Mouse (Mus musculus) natural killer cell, adult 2 months (primary cell): Measurements from ENCODE around the gene Trim71.

Source experiments
- DNase-seq, 2 experiments: peaks; one replicate each; pipeline ENCODE4 v3.0.0; 2022; ENCODE audit warnings: low spot score in 2 of 2

Trim71 gene

DNA sequence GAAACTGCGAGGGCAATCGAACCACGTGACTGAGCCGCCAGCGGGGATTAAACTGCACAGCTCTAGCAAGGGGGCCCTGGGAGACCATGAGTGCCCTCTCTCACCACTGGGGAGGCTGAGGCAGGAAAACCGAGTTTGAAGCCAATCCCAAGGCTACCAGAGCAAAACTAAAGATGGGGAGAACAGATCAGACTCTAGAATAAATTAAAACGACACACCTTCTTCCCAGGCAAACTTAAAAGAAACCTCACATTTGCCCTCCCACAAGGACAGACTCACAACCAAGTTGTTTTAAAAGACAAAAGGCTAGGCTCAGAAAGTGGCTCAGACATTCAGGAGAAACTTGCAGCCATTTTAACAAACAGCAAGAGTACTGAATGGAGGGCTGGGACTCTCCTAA lies 7.1 kb downstream of the Trim71 start:
- no peak for DNase-seq

DNA sequence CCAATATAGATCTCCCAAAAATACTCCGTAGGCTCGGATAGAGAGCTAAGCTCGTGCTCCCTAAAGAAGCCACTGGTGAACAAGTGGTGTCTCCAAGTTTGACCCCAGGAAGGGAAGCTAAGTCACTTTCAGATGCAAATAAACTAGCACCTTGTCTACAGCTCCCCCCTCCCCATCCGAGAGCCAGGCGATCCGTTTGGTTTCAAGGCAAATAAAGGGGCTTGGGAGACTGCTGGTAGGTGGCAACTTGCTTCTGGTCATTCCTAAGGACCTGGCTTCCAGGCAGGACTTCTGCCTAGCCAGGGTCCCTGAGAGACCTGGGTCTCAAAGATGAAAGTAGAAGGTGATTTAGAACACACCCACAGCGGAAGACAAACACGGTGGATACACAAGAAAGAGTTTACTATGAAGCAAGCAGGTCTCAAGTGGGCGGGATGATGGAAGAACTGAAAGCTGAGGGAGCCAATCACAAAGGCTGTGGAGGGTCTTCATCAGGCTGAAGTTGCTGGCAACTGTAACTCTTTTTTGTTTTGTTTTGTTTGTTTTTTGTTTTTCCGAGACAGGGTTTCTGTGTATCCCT lies 7.8 kb downstream of the Trim71 start:
- DNase-seq, result no peak

DNA sequence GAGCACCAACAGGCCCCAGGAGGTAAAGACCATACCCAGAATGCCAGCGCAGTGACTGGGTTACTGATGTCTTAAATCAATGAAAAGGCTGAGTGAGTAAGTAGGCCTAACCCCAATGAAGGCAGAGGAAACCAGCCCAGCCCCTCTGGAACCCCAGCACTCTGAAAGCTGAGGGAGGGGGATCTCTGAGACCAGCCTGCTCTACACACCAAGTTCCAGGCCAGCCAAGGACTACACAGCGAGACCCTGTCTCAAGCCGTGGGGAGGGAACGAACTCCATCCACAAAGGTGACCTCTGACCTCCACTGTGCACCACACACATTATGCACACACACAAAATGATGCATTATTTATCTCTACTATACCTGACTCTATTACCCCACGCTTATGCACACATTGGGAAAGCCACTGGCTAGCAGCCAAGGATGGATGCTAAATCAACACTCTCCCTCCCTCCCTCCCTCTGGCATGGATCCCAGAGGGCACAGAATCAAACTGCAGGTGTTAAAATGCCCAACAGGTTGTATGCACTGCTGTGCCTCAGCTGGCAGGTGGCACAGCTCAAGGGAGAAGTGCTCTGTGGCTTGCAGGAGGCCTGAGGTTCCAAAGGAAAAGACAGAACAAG lies 9.7 kb downstream of the Trim71 start:
- no peak for DNase-seq

DNA sequence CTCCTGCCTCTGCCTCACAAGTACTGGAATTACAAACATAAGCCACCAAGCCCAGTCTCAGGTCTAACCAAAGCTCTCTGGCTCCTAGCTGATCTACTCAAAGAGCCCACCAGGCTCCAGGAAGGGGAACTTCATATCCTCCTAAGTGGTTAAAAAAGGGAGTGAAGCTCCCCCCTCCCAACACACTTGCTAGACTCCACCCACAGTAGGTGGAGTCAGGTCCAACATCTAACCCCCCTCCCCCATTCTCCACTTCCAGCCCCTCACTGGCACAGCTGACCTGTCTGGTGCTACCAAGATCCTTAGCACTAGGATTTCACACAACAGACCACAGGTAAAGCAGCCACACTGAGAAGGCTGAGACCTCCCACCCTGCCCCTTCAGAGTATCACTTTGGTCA lies 10.3 kb downstream of the Trim71 start:
- no peak for DNase-seq

DNA sequence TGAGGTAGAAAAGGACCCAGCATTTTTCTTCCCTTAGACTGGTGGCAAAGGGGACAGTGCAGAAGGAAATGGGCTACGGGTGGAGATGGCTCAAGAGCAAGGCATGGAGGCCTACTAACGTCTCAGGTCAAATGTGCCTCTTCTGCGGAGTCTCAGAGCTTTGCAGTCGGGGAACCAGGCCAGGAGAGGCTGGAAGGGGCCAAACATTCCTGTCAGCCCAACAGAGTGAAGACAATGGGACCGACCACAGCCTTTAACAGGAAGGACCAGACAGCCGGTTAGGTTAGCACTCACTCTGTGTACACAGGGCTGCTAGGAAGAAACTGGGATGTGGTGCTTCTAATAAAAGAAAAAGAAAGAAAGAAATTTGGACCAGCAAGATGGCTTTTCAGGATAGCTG lies 14.1 kb downstream of the Trim71 start:
- DNase-seq, result no peak

DNA sequence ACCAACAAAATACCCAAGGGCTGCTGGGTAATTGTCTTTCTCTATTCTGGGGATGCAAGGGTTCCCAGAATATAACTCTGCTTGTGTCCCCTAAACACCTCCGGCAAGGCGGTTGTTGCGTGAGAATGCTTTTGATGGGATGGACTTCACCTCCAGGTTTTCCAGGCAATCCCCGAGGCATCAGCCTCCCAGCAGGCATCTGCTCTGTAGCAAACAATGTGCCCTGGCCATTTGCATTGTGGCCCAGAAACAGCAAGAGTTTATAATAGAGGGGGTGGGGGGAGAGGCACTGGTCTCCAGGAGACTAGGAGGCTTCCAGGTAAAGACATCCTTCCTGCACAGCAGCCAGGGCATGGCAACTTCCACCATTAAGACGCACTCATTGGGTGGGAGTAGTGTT lies 15.1 kb downstream of the Trim71 start:
- DNase-seq, result no peak

DNA sequence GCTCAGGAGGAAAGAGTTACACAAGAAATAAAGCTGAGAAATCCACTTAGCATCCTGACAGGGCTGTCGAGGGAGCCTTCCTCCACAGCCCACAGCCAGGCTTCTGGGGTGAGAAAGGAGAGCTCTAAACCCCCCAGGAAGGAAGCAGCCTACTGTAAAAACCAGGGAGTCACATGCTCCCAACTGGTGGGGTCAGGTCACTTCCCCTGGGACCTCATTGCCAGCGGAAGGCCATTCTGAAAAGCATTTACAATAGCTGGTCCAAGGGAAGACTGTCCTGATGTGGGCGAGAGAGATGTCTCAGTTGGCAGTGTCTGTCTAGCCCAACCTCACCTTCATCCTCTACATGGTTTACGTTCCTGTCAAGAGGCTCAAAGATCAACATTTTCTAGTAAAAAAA lies 15.7 kb downstream of the Trim71 start:
- DNase-seq, result no peak

DNA sequence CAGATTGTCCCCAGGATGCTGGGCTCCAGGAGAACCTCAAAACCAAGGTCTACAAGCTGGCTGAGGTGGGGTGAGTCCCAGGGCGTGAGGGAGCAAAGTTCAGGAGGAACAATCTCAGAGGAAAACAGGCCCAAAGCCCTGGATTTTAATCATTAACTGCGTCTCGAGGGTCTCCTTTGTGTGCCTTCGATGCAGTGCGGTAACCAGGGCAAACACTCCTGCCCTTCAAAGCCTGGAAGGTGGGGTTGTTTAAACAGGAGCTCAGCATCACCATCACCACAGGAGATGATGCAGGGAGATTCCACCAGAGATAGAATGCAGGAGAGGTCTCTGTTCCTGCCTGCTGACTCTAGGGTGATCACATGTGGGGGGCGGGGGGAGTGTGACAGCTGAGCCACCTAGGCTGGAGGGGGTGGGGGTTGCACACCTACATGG lies 16.5 kb downstream of the Trim71 start:
- no peak for DNase-seq

DNA sequence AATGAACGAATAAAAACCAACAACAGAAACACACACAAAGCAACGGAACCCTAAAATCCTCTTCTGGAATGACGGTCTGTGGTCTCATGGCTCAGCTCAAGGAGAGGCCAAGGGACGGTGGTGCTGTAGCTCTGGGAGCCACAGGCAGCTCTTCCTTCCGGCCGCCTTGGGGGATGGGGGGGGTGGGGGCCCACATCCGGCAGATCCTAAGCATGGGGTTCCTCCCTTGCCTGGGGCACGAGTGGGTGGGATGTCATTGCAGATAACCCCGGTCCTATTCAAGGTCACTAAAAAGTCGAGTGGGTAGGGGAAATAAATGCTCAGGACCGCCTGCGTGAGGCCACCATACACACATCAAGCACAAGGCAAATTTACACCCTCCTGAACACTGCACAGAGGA lies 17.4 kb downstream of the Trim71 start:
- DNase-seq, result no peak

DNA sequence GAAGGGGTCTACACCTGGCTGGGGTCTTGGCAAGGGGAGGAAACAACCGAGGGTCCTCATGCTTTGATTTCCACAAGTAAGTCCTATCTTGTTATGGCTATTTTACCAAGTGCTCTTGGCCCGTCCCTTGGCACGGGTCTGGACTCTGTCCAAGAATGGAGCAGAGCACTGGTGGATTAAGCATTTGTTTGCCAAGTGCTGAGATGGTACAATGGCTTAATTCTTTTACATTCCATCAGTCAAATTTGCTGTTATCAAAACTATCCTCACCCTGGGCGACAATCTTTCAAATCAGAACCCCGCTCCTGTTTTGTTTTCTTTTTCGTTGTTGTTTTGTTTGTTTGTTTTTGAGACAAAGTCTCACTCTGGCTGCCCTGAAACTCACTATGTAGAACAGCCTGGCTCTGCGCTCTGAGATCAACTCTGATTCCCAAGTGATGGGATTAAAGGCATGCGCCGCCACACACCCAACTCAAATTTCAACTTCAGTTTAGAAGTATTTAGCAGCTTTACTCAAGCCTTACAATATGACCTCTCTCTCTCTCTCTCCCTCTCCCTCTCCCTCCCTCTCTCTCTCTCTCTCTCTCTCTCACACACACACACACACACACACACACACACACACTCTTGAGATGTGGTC lies 19.3 kb downstream of the Trim71 start:
- no peak for DNase-seq

DNA sequence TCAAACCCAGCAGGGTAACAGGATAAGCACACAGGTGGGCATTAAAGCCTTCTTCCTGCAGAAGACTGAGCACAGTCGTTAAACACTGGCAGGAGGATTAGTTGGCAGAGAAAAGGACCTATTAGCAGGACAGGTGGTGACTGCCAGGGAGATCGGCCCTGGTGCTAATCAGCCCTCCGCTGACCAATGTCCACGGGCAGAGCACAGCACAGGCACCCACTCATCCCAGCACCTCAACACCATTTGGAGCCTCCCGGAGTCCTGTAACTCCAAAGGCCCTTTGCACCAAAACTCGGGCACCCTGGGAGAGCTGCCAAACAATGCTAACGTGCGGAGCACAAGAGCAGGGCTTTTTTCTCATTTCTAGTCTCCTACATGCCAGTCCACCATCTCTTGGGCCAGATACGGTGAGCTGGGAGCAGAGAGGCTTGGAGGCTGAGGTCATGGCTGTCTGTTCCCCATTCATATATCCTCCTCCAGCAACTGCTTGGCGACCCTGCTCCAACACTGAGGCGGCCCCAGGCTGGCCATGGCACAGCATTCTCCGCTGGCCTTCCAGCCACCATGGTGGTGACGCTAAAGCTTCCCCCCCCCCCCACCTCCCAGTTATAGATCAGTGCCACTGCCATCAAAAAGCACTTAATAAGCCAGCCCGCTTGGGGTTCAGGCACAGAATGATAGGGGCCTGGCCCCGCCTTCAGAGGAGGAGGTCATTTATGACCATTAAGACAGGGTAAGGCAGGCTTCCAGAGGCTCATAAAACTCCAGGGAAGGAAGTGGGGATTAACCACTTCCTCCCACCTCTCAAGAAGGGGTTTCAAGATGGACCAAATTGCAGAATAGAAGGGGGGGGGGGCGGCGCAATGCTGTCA lies 20.1 kb downstream of the Trim71 start:
- no peak for DNase-seq

DNA sequence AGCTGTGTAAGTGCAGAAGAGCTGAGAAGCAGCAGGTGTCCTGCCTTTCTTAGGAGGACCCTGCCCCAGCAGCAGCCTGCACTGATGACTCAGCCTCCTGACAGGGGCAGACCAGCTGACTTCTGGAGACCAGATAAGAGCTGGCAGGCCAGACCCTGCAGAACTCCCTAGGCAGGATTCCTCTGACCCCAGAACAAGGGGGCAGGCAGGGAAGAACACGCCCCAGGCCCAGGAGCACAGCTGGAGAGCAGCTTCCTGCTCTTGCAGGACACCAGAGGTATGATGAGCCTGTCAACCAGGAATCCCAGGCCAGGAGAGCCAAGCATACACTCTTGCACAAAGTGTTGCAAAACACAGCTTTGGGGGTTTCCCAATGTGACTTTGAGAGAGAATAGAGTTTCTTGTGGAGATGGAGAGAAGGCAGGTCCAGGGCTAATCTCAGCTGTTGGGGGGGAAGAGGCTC lies 22.9 kb downstream of the Trim71 start:
- DNase-seq, result no peak

DNA sequence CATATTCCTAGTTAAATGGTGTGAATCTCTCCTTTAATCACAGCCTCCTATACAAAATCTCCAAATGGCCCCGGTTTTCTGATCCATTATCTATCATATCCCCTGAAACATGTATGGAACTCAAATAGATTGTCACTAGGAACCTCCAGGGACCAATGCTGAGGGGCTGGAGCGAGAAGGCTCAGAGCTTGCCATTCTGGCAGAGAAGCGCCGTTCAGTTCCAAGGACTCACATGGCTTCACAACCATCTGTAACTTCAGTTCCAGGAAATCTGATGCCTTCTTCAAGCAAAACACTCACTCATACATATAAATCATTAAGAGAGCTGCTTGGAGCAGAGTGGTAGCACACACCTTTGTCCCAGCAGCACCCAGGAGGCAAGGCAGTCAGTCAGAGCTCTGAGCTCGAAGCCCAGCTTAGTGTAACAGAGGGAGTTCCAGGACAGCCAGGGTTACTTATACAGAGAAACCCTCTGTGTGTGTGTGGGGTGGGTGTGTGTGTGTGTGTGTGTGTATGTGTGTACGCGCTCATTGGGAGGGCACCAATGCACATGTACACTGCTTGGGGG lies 25.1 kb downstream of the Trim71 start:
- DNase-seq, result no peak

DNA sequence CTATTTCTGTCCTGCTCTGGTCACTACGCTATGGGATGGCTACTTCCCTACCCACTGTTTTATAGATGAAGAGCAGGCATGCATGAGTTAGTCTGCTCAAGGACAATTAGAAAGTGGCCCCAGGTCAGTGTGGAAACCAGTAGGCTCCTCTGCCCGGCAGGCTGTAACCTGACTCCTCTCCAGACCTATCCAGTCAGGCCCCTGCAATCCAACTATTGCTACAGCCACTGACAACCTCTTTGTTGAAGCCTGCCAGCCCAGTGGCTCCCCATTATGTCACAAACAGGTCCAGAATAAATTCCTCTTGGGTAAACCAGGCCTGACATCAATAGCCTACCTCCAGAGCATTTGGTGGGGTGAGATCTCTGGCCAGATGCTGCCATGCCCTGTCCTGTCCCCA lies 27.5 kb downstream of the Trim71 start:
- no peak for DNase-seq

DNA sequence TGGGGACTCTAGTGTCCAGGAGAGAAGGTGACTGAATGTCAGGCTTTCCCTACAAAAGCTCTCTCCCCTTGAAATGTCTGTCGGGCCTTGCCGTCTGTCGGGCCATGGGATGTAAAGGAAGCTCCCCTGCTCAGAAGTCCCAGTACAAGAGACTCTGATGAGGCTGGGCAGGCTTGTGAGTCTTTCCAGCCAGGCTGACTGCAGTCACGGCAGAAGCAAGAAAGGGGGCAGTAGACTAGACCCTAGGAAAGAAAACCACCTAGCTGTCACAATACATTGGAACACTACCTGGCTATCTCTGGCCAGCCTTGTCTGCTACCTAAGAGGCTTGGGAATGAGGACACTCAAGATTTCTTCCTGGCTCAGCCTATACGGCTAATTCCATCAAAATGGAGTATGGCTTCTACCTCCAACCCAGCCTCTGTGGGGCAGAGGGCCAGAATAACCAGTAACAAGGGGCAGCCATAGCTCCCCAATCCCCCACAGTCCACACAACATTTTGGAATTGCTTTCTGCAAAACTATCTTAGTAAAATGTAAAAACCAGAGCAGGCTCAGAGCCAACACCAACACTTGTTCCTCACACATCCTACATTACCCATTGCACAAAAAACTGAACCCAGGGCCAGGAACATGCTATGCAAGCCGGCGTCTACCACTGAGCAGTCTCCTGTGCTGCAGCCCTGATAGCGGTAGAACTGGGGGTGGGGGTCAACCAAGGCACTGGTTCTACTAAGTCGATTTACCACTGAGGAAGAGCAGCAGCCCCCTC lies 29.2 kb downstream of the Trim71 start:
- no peak for DNase-seq

DNA sequence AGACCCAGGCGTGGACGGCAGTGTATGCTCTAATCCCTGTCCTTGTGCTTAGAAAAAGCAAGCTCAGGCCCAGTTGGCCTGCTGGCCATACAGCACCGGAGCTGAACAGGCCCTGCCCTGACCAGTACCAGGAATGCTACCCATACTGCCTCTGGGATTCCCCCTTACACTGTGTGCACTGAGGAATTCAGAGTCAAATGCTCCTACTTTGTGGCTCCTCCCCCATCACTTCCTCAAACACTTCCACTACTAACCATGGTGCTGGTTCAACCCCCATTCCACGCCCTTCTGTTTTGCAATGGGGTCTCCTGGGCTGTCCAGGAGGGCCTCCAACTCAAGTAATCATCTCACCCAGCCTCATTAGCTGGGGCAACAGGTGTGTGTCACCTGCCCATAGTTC lies 30.3 kb downstream of the Trim71 start:
- no peak for DNase-seq

DNA sequence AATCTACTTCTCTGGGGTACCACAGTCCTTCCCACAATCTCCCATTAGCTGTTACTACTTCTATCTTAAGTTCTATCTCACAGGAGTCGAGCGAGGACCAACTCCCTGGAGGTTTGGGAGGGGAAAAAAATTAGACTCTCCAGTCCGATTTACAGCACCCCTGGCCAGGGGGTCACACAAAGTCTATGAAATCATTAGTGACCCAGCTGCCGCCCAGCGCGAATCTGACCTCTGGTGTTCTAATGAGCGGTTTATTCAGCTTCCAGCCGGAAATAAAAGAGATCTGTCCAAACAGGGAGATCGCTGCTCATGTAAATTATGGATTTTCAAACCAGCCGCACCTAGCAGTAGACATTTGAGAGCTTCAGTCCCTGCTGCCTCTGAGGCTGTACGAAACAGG lies 32.9 kb downstream of the Trim71 start:
- no peak for DNase-seq

DNA sequence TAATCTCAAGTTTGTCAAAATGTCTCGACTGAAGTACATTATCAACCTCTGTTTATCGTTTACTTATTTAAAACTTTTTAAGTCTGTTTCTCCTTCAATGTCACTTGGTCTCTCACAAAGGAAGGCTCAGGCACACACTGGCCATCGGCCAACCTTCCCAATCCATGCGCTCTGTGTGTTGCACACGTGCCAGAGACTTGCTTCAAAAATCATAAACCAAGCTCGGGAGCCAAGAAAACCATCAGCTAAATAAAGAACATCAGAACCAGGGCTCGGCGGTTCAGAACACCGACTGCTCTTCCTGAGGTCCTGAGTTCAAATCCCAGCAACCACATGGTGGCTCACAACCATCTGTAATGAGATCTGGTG lies 35.5 kb downstream of the Trim71 start:
- no peak for DNase-seq

DNA sequence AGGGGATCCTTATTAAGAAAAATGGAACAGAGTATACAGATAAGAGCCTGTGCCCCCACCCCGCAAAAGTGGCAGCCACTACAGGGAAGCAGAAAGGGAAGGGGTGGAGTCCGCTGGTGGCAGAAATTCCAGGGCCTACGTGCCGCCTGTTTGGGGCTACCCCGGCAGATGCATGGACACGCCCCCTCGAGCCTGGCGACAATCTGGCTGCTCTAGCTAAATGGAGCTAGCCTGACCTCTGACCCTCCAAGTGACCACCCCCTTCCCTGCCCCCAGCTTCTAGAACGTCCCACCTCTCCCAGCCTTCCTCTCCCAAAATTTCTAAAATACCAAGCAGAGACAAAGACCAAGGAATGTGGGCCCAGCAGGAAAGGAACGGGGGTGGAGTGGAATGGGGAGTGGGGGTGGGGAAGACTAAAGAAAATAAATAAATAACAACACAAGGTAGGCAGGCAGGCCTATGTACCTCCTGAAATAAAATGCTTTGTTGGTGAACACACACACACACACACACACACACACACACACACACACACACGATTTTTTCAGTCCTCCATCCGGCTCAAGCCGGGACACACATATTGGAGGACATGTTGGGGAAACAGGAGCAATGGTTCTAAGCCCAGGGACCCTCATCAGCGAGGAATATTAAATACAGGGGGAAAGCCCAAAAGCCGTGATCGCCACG lies 36.0 kb downstream of the Trim71 start:
- no peak for DNase-seq

DNA sequence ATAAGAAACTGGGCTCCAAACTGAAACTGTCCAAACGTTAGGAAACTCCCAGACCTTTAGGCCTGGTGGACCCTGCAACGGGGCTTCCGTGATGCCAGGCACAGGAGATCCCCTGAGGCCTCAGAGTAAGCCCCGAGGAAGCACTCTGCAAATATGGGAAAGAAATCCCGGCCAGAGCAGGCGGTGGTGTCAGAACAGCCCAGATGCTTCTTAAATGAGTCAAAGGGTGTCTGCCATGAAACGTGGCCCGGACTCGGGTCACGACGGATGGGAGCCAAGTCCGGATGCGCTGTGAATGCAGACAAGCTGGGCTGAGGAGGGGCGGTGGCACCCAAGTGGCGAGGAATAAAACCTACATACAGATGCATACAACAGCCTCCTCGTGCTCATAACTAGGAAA lies 37.1 kb downstream of the Trim71 start:
- DNase-seq, result no peak

DNA sequence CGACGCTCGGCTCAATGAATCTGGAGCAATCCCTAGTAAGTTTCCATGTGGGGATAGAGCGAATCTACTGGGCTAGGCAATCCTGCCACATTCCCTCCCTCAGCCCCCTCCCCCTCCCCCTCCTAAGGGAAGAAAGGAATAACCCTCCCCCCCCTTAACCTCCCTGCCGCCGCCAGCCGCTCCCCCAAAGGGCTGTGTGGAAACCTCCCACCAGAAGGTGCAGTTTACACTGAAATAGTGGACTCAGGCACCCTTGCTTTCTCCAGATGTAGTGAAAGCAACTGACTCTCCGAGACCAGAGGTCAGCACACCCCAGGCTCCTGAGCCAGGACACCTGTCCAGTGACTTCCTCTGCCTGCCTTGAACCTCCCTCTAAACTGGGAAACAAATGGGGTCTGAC lies 37.6 kb downstream of the Trim71 start:
- DNase-seq, result no peak
